Mouse (Mus musculus) myocyte (in vitro differentiated cells): ENCODE data around the gene Dram1.

Experiments
- E2F4 ChIP-seq: IDR thresholded peaks from one replicate; pipeline ENCODE4 v1.6.1; 2011; ENCODE audit warnings: mild to moderate bottlenecking, control low read depth, moderate library complexity; ENCODE audit not compliant: insufficient read depth
- MAX ChIP-seq: IDR thresholded peaks from one replicate; pipeline ENCODE4 v1.6.1; 2011; ENCODE audit warnings: low read depth, mild to moderate bottlenecking, control low read depth
- MYOG ChIP-seq, 3 experiments: IDR thresholded peaks; one replicate each; pipeline ENCODE4 v1.6.1; 2011; ENCODE audit warnings: control low read depth in 2 of 3, low read depth in 2 of 3, mild to moderate bottlenecking in 2 of 3; ENCODE audit not compliant: insufficient read length in 2 of 3, control insufficient read depth in 1 of 3, insufficient read depth in 1 of 3
- POLR2A ChIP-seq: IDR thresholded peaks from one replicate; pipeline ENCODE4 v1.6.1; 2011; ENCODE audit warnings: low read depth, mild to moderate bottlenecking, control low read depth, moderate library complexity; ENCODE audit not compliant: insufficient read length
- POLR2AphosphoS2 ChIP-seq: IDR thresholded peaks from one replicate; pipeline ENCODE4 v1.6.1; 2011; ENCODE audit warnings: low read depth, control low read depth; ENCODE audit not compliant: insufficient read length
- REST ChIP-seq: IDR thresholded peaks from one replicate; pipeline ENCODE4 v1.6.1; 2011; ENCODE audit warnings: mild to moderate bottlenecking, control low read depth, moderate library complexity; ENCODE audit not compliant: insufficient read depth, insufficient read length
- TCF12 ChIP-seq: IDR thresholded peaks from one replicate; pipeline ENCODE4 v1.6.1; 2011; ENCODE audit warnings: mild to moderate bottlenecking, control low read depth; ENCODE audit not compliant: poor library complexity, insufficient read depth, severe bottlenecking
- TCF3 ChIP-seq: IDR thresholded peaks from one replicate; pipeline ENCODE4 v1.6.1; 2011; ENCODE audit warnings: low read depth, control low read depth; ENCODE audit not compliant: insufficient read length
- USF1 ChIP-seq: IDR thresholded peaks from one replicate; pipeline ENCODE4 v1.6.1; 2011; ENCODE audit warnings: low read depth, mild to moderate bottlenecking, control low read depth, moderate library complexity

- TF ChIP-seq POLR2A (no peak), MAX (no peak), REST (no peak), TCF3 (no peak), USF1 (no peak), TCF12 (no peak), MYOG (IDR thresholded peaks at IDR 0.05; ENCODE audit: control insufficient read depth in 1 of 3, insufficient read depth in 1 of 3, insufficient read length in 2 of 3, low read depth in 2 of 3) (no peak), E2F4 (no peak), POLR2AphosphoS2 (no peak)
Observed at GRCm38 (mm10) chr10:88287261-88287660, 91.6 kb downstream of the Dram1 start.
